Mouse (Mus musculus): ENCODE results near the gene Zfp626. TPM values are rescaled to one million over a fixed set of nuclear protein-coding genes. Genes with fewer than 3 reads are reported as not detected.
"Not testable (repeated sequence)": the region's sequence is repeated elsewhere in the genome, so short reads cannot be mapped to it uniquely, and the experiment has no call there.

Gene Zfp626
- total RNA-seq, 2 experiments from 2014 or later, result 8.0 to 8.3 TPM

DNA sequence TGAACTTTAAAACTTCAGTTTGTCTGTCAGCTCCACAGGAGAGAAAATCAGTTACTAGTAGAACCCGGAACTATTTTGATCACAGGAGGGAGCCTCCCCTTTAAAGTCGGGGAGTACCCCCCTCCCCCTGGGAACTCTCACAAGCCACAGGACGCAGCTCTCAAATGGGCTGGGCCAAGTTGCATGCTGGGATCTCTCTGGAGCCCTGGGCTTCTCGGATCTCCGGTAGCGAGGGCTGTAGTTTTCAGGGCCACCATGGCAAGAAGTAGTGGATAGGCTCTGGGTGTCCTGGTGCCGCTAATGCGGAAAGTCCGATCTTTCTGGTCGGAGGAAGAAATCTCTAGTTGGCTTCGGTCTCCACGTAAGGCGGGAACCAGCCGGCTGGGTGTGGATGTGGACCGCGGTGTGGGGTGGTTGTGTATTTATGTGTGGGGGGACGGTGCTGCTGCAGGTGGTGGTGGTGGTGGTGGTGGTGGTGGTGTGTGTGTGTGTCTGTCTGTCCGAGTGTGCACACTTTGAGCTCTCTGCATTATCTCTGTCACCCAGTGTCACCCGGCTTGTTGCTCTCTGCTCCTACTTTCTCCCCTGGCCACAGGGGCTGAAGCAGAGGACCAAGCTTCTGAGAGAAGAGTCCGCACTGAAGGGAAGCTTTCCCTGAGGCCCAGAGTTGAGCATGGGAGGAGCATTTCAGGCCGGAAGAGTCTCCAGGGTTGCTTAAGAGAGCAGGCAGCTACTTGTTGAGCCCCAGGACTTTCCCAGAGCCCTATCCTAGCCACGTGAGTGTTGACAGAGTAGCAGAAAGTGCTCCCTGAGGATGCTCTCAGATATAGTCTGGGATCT lies 53.6 kb downstream of the Zfp626 start:
- DNase-seq (ENCODE audit: low spot score in 2 of 2), result peak; percentile 34 to 58

DNA sequence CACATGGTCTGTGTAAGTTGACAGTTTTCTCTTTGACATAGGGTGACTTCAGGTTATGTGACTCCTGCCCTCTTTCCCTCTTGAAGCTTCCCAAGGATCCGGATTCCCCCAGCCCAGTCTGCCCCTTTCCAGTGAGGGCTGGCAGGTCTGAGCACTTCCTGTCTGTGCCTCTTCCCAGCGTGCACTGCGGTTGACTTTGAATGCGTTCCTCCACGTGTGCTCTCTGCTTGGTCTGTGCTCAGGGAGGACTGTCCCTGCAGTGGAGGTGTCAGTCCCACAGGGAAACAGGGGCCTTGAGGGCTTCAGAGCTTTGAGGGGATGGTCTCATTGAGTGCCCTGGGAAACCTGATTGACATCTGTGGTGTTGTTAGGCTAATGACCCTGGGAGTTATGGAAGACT lies 55.6 kb downstream of the Zfp626 start:
- not testable (repeated sequence) for DNase-seq (ENCODE audit: low spot score in 2 of 2)

Other genes starting within 250 kb of the Zfp626 start
- 100 to 1,000 TPM in 1 of 2 experiments, 10 to 100 TPM in 1; 88.8 to 103 TPM for gene Akt2, start 215.6 kb upstream of the Zfp626 start, total RNA-seq (2021)
- 10 to 100 TPM; 45.3 to 45.7 TPM for gene Ttc9b, start 153.3 kb upstream of the Zfp626 start, total RNA-seq (2021)
- 100 to 1,000 TPM; 175 to 180 TPM for gene Map3k10, start 132.6 kb upstream of the Zfp626 start, total RNA-seq (2021)
- gene Zfp607b, start 117.9 kb upstream of the Zfp626 start, total RNA-seq (2021), result 10 to 100 TPM; 10.3 to 10.6 TPM
- 10 to 100 TPM; 36.0 to 37.7 TPM for gene Zfp60, start 75.8 kb upstream of the Zfp626 start, total RNA-seq (2021)
- gene Zfp59, start 31.4 kb downstream of the Zfp626 start, total RNA-seq (2021), result 1 to 10 TPM; 4.2 to 4.7 TPM
- gene Zfp607a, start 50.3 kb downstream of the Zfp626 start, total RNA-seq (2021), result 1 to 10 TPM; 2.2 to 2.3 TPM
- 10 to 100 TPM; 14.8 to 16.7 TPM for gene Zfp974, start 122.3 kb downstream of the Zfp626 start, total RNA-seq (2021)
- gene Zfp780b, start 172.0 kb downstream of the Zfp626 start, total RNA-seq (2021), result 10 to 100 TPM; 20.1 to 20.3 TPM
- gene Zfp850, start 206.9 kb downstream of the Zfp626 start, total RNA-seq (2021), result 1 to 10 TPM; 5.4 to 7.0 TPM
- 100 to 1,000 TPM; 124 to 127 TPM for gene Psmc4, start 242.9 kb downstream of the Zfp626 start, total RNA-seq (2021)